Mouse (Mus musculus): Measurements from ENCODE around the gene Usp37. TPM values are rescaled to one million over a fixed set of nuclear protein-coding genes. Genes with fewer than 3 reads are reported as not detected.

The Usp37 gene
- 6.7 TPM for polyA plus RNA-seq (2014; fragmentation: Illumina TruSeq; extraction: RNeasy Lipid Tissue Mini Kit (QIAGEN cat#74804); ENCODE audit: low read depth, low replicate concordance)

GRCm38 (mm10) chr1:74544184-74544583 is at the start of gene Usp37:
TSS of gene Usp37 (minus strand) at chr1:74544284.

GRCm38 (mm10) chr1:74587773-74588445 is 43.8 kb upstream of the Usp37 start, which contains the start of the genes Zfp142 and Bcs1l:
TSS of gene Zfp142 (minus strand) at chr1:74588246.
TSS of gene Bcs1l (plus strand) at chr1:74588289.

DNA sequence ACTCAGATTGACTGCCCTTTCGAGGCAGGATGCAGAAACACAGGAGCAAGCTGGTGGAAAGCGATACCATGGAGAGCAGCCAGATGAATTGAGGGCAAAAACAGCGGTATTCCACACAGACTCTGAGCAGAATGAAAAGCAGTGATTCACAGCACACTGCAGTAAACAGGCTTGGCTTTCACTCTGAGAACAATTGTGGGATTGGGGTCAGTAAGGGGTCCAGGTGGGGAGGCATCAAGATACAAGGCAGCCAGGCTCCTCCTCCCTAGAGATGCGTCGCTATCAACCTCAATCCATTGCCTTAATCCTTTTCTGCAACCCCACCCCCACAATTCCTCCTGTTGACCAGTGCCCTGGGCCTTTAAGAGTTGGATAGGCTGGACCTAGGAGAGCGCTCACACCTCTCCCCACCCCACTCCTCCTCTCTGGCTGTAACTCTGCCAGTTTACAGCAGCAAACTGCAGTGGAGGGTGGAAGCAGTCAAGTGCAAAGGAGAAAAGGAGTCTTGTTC is 1.6 kb downstream of the Usp37 start, which contains the start of gene Plcd4:
Gene Plcd4 (plus strand): TSS at position 438 of the 511 bp plus-strand sequence.

DNA sequence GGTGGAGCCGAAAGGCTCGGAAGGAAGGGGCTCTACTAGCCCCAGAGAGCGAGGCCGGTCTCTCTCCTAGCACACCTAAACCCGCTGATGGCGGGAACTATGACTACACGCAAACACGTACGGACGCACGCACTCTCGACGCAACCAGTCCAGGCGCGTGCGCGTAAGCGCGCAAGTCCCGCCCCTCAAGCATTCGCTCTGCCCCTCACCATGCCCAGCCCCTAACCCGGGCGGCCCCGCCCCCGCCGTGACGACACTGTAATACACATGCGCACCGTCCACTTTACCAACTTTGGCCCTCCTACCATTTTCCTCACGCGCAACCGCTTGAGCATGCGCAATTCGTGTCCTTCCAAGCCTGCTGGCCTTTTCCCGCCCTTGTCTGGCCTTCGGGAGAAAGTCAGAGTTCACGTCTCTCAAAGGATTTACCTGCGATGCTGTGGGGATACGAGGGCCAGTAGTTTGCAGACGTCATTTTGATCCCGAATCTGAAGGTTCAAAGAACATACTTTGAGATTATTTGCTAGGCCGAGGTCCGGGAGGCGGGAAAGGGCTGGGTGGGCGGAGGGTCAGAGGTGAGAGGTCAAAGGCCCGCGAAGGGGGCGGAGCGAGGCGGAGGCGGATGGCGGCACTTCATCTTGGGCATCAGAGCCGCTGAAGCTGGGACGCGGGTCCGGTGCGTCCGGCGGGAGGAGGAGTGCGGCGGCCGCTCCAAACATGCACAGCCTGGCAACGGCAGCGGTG is 38.2 kb downstream of the Usp37 start, which contains the start of gene Cnot9:
Gene Cnot9 (plus strand): TSS at position 338 of the 744 bp plus-strand sequence.

DNA sequence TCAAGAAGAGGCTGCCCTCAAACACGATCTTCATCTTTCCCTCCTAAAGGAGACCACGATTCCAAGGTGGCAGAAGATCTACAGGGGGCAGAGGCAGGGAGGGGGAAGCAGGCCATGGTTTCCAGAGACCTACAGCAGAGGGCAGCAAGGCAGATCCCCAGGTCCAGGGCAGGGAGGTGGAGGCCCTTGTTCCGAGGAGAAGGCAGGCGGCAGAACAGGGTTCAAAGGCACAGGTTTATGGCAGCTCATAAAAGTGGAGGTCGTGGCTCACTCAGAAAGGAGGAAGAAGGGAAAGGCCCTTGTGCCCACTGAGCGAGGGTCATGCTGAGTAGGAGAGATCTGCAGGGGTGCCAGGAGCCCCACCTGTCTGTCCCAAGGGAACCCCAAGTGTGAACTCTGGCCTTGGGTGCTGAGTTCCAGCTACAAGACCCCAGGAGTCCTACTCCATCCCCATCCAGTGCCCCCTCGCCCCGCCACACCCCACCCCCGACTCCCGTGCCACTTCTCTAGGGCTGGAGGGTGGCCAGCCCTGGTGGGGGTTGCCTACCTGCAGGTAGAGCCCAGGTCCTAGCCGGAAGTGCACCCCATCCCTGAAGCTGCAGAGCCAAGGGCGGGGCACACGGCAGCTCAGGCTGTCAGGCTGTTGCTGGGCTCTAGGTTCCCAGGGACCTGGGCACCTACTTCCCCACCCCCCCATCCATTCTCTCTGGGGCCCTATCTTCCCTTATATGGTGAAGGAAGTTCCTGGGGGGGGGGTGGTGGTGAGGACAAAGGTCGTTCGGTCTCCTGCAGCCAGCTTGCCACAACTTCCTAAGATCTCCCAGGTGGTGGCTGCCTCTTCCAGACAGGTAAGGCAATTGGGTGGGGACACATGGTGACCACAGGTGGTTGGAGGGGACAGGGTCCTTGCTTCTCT is 135.2 kb downstream of the Usp37 start, which contains the start of gene Vil1:
Gene Vil1 (plus strand): TSS at position 788 of the 916 bp plus-strand sequence.

GRCm38 (mm10) chr1:74390924-74391748 is 152.9 kb downstream of the Usp37 start, which contains the start of gene Ctdsp1:
TSS of gene Ctdsp1 (plus strand) at chr1:74391509.

Other genes starting within 250 kb of the Usp37 start
- 80.6 TPM for gene Tmbim1, start 238.7 kb downstream of the Usp37 start, polyA plus RNA-seq (2014; fragmentation: Illumina TruSeq; extraction: RNeasy Lipid Tissue Mini Kit (QIAGEN cat#74804); ENCODE audit: low read depth, low replicate concordance)
- 3.6 TPM for gene Catip, start 182.2 kb downstream of the Usp37 start, polyA plus RNA-seq (2014; fragmentation: Illumina TruSeq; extraction: RNeasy Lipid Tissue Mini Kit (QIAGEN cat#74804); ENCODE audit: low read depth, low replicate concordance)
- 16.4 TPM for gene Slc11a1, start 169.1 kb downstream of the Usp37 start, polyA plus RNA-seq (2014; fragmentation: Illumina TruSeq; extraction: RNeasy Lipid Tissue Mini Kit (QIAGEN cat#74804); ENCODE audit: low read depth, low replicate concordance)
- gene Ctdsp1, start 152.8 kb downstream of the Usp37 start, polyA plus RNA-seq (2014; fragmentation: Illumina TruSeq; extraction: RNeasy Lipid Tissue Mini Kit (QIAGEN cat#74804); ENCODE audit: low read depth, low replicate concordance): 73.3 TPM
- 3.4 TPM for gene Vil1, start 134.9 kb downstream of the Usp37 start, polyA plus RNA-seq (2014; fragmentation: Illumina TruSeq; extraction: RNeasy Lipid Tissue Mini Kit (QIAGEN cat#74804); ENCODE audit: low read depth, low replicate concordance)
- gene Cnot9, start 38.2 kb downstream of the Usp37 start, polyA plus RNA-seq (2014; fragmentation: Illumina TruSeq; extraction: RNeasy Lipid Tissue Mini Kit (QIAGEN cat#74804); ENCODE audit: low read depth, low replicate concordance): 18.5 TPM
- gene Plcd4, start 1.4 kb downstream of the Usp37 start, polyA plus RNA-seq (2014; fragmentation: Illumina TruSeq; extraction: RNeasy Lipid Tissue Mini Kit (QIAGEN cat#74804); ENCODE audit: low read depth, low replicate concordance): 3.1 TPM
- 11.2 TPM for gene Zfp142, start 44.0 kb upstream of the Usp37 start, polyA plus RNA-seq (2014; fragmentation: Illumina TruSeq; extraction: RNeasy Lipid Tissue Mini Kit (QIAGEN cat#74804); ENCODE audit: low read depth, low replicate concordance)
- gene Bcs1l, start 44.0 kb upstream of the Usp37 start, polyA plus RNA-seq (2014; fragmentation: Illumina TruSeq; extraction: RNeasy Lipid Tissue Mini Kit (QIAGEN cat#74804); ENCODE audit: low read depth, low replicate concordance): 13.9 TPM
- 34.3 TPM for gene Rnf25, start 57.1 kb upstream of the Usp37 start, polyA plus RNA-seq (2014; fragmentation: Illumina TruSeq; extraction: RNeasy Lipid Tissue Mini Kit (QIAGEN cat#74804); ENCODE audit: low read depth, low replicate concordance)
- 5.0 TPM for gene Stk36, start 57.2 kb upstream of the Usp37 start, polyA plus RNA-seq (2014; fragmentation: Illumina TruSeq; extraction: RNeasy Lipid Tissue Mini Kit (QIAGEN cat#74804); ENCODE audit: low read depth, low replicate concordance)
- gene Ttll4, start 117.5 kb upstream of the Usp37 start, polyA plus RNA-seq (2014; fragmentation: Illumina TruSeq; extraction: RNeasy Lipid Tissue Mini Kit (QIAGEN cat#74804); ENCODE audit: low read depth, low replicate concordance): 12.4 TPM
- 77.5 TPM for gene Cyp27a1, start 169.3 kb upstream of the Usp37 start, polyA plus RNA-seq (2014; fragmentation: Illumina TruSeq; extraction: RNeasy Lipid Tissue Mini Kit (QIAGEN cat#74804); ENCODE audit: low read depth, low replicate concordance)
- gene Prkag3, start 204.9 kb upstream of the Usp37 start, polyA plus RNA-seq (2014; fragmentation: Illumina TruSeq; extraction: RNeasy Lipid Tissue Mini Kit (QIAGEN cat#74804); ENCODE audit: low read depth, low replicate concordance): 1.4 TPM
- gene Wnt6, start 227.6 kb upstream of the Usp37 start, polyA plus RNA-seq (2014; fragmentation: Illumina TruSeq; extraction: RNeasy Lipid Tissue Mini Kit (QIAGEN cat#74804); ENCODE audit: low read depth, low replicate concordance): 6.3 TPM
- gene Wnt10a, start 247.2 kb upstream of the Usp37 start, polyA plus RNA-seq (2014; fragmentation: Illumina TruSeq; extraction: RNeasy Lipid Tissue Mini Kit (QIAGEN cat#74804); ENCODE audit: low read depth, low replicate concordance): 1.2 TPM